Mouse (Mus musculus) gastrocnemius, postnatal 14 days (tissue): ENCODE results near the gene S100a4. TPM values are rescaled to one million over a fixed set of nuclear protein-coding genes. Genes with fewer than 3 reads are reported as not detected.

Experiments
- DNase-seq: peaks from one replicate; pipeline ENCODE4 v3.0.0; 2021; ENCODE audit warnings: mixed read lengths
- intact Hi-C: fragments of 180-260 bp; cut with DNase I; formaldehyde crosslinking; loops from one replicate; pipeline ENCODE4 v1.15.1; 2025; ENCODE audit warnings: low total_unique reads
- total RNA-seq, 2 experiments: library from RNA; stranded (reverse); gene quantifications; 2 replicates each; pipeline ENCODE4 v1.2.3; 2021

Gene S100a4
- total RNA-seq, 2 experiments from 2014 or later, result 11.1 to 16.5 TPM

DNA sequence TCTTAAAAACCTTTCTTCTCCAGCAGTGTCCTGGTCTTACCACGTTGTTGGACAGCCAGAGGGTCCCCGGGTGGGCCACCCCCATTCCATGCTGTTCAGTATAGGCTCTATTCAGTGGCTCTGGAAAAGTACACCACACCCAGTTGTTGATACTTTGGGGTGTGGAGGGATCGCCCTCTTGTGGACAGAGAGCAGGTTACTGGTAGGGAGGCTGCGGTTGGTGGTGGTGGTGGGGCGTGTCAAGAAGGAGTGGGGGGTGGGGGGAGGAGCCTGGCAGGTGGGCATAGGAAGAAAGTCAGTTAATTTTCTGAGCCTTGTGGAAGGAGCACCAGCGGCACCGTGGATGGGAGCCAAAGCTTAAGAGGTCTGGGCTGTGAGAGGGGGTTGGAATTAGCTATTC, 11.8 kb downstream of the S100a4 start:
- intact Hi-C loops, result loop anchor here (5.0 kb wide), 2 partner anchors 33 to 88 kb away; partner anchors contain the start of gene S100a14
- DNase-seq, result peak; percentile 78

DNA sequence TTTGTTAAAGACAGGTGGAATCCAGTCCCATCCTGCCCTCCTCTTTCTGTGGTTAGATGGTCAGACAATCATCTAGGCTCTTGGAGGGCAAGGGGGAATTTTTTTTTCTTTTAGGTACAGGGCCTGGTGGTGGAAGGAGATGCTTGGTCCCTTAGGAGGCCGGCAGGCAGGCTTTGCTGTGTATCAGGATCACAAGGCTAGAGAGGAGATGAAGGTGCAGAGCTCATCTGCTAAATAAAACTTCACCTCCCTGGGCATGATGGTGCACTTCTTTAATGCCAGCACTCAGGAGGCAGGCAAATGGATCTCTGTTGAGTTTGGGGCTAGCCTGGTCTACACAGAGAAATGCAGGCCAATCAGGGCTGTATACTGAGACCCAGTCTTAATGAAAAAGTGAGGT, 12.3 kb downstream of the S100a4 start:
- intact Hi-C loops, result loop anchor here (5.0 kb wide), 2 partner anchors 34 to 89 kb away; partner anchors contain the start of gene S100a14
- no peak for DNase-seq

DNA sequence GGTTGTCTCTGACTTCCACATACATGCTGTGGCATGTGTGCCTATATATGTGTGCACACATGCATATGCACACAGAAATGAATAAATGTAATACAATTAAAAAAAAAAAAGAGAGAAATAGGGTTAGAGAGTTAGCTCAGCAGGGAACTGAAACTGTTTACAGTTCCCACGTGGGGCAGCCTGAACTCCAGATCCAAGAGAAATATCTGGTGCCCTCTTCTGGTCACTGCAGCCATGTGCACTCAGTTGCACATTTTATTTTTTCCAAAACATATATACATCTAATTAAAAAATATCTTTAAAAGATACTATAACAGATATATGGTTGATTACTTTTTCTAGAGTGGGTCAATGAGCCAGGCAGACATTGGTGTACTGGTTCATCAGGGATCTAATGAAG, 14.0 kb downstream of the S100a4 start:
- intact Hi-C loops, result loop anchor here (5.0 kb wide), 2 partner anchors 35 to 90 kb away; partner anchors contain the start of gene S100a14
- no peak for DNase-seq

DNA sequence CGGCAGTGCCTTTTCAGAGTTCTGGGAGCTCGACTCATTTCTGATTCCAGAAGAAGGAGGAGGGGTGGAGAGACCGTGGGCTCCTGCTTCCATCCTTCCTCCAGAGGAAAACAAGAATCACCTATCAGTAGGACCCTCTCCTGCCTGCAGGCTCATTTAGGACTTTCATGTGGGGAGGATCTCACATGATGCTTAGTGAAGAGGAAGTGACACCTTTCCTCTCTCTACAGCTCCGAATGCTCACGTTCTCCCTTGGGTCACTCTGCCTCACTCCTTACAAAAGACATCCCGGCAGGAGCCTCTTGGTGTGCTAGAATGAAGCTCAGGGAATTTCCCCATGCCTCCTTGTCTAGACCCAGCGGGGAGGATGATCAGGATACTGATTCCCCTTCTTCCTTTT, 18.0 kb downstream of the S100a4 start:
- intact Hi-C loops, result no loop called here
- DNase-seq, result no peak

DNA sequence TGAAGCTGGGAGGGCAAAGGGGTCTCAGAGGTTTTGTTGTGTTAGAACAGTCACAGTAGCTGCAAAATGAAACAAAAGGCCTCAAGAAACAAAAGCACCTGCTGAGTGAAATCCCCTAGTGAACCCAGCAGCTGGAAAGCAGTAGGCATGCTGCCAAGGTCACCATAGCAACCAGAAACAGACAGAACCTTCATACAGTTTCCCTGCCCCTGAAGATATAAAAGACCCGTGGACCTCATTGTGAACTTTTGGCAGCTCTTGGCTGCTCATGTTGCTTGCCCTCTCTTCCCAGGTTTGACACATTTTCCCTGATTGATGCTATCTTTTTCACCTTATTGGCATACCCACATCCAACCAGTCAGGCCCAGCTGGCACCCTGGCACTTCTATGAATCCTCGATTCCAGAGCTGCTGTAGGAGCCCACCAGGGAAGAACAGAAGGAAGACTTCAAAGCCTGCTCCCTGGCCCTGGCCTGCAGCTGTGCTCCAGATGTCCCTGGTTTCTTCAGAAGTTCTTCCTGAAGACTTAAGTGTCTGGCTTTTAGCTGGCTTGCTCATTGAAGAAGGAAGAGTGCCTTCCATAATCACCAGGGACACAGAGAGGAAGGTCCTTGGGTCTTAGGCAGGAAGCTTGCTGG, 20.0 kb downstream of the S100a4 start:
- intact Hi-C loops, result no loop called here
- DNase-seq, result peak; percentile 63

DNA sequence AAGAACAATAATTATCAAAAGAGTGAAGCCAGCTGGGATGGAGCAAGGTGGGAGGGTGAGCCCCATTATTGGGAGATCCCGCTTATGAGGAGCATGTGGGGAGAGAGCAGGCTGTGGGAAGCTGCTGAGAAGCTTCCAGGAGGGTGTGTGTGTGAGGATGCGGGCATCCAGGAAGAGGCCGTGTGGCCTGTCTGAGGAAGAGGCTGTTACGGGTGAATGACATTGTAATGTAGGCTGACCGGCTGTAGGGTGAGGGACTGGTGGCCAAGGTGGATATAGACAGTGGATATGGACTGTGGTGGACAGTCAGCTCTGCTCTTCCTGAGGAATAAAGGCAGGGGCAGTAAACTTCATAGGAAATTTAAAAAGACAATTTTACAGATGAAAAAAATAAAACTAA, 21.9 kb downstream of the S100a4 start:
- no peak for DNase-seq
- intact Hi-C loops, result no loop called here

DNA sequence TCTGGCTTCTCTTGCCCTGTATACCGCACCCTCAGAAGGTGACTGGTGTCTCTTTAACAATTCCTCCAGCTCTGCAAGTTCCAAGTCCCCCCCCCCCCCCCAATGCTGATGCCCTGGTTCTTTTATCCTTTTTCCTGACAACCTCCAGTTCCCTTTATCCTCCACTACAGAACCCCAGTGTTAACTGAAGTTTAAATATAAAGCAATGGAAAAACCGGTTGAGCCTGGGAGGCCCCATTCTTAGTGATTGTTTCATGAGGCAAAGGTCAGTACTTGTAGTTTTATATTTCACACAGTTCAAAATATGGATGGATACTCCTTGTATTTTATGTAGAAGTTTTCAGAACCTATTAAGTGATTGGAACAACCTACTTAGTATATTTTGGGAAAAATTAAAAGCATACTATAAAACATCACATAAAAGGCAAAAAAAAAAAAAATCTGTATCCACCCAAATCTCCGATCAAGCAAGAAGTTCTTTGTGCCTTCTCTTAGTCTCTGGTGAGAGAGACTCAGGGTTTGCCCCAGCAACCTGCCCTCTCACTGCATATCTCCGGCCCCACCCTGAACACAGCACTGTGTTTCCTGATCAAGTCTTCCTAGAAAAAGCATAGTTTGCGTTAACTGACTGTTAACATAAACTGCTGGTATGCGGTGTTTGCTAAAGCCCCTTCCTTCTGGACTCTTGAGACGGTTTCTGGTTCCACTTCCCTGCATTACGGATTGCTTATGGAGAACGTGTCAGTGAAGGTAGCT, 22.9 kb downstream of the S100a4 start:
- no peak for DNase-seq
- intact Hi-C loops, result no loop called here

DNA sequence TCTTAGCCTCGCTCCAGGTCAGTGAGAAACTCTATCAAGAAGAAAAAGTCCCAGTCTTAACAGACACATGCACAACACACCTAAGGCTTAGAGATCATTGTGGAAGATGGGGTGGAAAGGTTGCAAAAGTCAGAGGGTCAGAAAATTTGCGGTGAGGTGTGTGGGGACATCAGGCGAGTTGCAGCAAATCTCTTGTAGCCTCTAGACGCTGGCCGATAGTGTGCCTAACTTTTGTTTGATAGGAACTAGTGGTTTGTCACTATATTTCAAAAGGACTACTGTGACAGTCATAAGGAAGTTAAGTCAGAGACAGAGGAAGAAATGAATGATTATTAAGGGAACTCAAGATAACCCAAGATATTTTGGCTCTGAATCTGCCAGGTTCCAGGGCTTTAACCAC, 23.8 kb downstream of the S100a4 start:
- intact Hi-C loops, result no loop called here
- DNase-seq, result no peak

DNA sequence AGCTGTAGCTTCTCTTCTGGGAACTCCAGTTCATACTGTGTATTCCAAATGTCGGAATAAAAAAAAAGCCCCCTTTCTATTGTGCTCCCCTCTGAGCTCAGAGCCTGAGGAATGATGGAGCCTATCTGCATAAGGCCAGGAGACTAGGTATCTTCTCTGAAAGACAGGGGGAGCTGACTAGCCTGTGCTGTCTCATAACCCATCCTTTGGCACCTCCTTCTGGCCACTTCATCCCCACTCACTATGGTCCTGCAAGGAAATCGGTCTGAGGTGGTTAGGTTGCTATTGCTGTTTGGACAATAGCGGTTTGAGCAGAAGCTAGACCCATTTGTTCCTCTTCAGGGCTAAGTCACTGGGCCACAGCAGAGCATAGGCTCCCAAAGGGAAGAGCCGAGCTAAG, 24.2 kb downstream of the S100a4 start:
- no peak for DNase-seq
- intact Hi-C loops, result no loop called here

DNA sequence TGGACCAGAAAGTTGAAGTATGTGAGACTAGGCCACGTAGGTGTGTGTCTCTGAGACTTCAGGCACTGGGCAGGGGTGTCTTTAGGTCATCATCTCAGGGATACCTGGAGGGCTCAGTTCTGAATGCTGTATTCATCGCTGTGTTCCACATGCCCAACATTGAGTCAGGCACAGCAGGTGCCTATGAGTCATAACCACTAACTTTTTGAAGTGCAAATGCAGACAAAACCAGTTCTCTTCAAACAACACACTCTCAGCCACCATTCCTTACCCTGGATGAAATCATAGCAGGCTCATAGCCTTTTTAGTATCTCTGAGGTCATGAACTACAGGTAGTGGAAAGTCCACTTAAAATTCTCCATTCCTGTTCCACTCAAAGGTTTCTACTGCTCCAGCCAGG, 25.7 kb downstream of the S100a4 start:
- intact Hi-C loops, result no loop called here
- no peak for DNase-seq

DNA sequence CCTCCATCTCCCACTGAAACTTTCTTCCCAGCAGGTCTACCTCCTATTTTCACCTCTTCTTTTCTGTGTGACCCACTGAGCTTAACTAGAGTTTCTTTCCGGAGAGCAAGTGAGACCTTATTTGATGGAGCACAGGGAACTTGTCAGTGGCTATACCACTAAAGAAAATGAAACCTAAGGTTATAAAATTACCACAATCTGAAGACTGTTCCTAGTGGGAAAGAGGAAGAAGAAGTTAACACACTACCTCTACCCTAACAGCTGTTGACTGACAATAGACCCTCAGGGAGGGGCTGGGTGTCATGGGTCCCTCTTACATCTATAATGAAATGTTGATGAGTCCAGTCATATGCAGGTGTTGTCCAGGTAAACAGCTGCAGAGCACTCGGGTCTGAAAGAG, 28.4 kb downstream of the S100a4 start:
- intact Hi-C loops, result no loop called here
- no peak for DNase-seq

DNA sequence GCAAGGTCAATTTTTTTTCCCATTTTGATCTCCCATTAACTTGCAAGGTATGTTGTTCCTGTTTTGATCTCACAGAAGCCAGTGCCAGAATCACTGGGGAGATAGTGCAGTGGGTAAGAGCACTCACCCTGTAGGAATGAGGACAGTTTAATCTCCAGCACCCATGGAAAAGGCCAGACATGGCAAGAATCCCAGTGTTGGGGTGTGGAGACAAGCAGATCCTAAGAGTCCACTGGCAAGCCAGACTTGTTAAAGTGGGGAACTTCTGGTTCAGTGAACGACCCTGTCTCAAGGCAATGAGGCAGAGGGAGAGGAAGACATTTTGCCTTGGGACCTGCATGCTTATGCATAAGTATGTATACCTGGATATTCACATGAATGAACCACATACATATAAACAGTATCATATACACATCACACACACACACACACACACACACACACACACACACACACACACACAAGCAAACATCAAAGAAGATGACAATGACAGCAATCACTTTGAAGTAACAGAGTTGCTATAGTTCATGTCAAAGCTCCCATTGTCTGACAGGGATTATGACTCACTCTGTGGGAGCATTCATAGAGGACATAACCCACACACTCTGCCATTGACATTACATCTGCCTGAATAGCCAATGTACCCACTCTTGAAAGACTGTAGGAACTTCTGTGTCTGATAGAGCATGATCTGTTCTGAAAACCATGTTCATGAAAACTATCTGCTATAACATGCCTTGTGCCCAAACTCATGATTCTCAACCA, 35.1 kb downstream of the S100a4 start:
- intact Hi-C loops, result no loop called here
- no peak for DNase-seq

DNA sequence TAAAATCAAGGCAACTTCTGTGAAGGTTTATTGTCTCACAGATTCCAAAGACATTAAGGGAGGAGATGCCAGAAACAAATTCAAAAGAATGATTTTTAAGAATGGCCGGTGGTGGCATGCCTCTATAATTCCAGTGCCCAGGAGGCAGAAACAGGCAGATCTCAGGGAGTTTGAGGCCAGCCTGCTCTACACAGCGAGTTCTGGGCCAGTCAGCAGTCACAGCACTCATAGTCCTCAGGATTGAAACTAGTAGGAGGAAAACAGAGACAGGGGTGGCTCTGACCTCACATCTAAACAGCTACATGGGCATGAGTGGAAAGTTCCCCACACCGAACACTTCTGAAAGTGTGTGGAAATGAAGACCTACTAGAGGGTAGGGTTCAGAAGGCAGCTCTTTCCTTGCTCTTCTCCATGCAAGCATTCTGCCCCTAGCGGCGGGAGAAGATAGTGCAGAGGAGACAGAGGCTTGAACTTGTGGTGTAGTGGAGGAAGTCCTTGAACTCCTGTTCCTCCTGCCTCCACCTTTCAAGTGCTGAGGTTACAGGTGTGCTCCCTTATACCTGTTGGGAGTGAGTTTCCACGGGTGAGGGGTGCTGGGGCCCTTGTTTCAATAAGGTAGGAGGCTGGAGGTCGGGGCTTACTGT, 36.1 kb downstream of the S100a4 start:
- intact Hi-C loops, result no loop called here
- DNase-seq, result no peak

DNA sequence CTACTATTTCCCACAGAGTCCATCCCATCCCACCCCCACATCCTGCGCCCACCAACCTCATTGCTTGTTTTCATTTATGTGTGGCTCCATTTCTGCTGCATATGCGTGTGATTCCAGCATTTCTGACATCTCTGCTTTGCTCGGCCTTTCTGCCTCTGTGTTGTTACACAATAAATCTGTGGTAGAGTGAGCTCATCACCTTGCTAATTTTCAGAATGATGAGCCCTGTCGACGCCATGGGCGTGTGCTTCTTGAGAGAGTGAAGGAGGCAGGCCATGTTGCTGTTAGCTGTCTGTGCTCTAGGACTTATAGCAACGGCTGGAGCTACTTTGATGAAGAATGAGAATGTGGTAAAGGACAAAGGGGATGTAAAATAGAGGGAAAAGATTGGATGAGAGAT, 37.4 kb downstream of the S100a4 start:
- no peak for DNase-seq
- intact Hi-C loops, result no loop called here

DNA sequence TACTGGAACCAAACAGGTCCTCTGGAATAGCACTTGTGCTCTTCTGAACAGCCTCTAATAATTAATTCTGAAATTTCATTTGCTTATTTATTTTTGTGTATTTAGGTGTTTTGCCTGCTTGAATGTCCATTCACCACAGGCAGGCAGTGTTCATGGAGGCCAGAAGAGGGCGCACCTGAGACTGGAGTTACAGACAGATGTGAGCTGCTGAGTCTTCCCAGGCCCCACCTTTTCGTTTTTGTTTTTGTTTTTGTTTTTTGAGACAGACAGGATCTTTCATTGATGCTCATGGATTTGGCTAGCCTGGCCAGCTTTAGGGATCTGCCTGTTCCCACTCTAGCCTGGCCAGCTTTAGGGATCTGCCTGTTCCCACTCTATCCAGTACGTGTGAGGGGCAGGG, 40.6 kb downstream of the S100a4 start:
- intact Hi-C loops, result no loop called here
- DNase-seq, result peak; percentile 28

DNA sequence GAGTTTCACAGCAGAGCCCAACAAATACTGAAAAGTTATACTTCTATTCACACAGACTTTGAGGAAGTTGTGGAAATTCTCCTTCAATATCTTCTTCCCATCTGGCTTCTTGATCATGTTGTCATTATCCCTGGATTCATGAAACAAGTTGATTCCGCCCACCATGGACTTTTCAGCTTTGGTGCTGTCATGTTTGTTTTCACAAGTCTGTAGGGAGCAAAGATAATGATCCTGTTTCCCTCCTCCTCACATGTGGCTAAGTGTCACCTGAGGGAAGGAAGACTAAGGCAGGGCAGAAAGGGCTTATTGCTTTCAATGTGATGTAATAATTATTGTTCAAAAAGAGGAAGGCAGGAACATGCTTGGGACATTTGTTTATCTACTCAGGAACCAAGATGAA, 43.7 kb downstream of the S100a4 start:
- DNase-seq, result no peak
- intact Hi-C loops, result no loop called here

DNA sequence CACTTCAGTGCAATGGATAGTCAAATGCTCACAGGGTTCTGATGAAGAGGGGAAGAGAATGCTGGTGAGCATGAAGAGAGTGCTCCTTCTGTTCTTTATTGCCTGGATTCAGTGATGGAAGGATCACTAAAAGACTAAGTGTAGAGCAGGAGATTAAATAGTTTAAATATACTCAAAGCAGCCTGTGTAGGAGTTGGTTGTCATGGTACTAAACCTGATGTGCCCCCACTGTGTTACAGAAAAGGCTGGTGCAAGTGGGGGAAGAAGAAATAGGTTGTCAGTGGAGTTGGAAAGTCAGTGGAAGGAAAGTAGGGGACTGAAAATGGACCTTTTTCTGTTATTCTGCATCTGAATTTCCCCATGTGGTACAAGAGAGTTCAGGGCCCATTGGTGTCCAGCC, 45.4 kb downstream of the S100a4 start:
- DNase-seq, result no peak
- intact Hi-C loops, result no loop called here

DNA sequence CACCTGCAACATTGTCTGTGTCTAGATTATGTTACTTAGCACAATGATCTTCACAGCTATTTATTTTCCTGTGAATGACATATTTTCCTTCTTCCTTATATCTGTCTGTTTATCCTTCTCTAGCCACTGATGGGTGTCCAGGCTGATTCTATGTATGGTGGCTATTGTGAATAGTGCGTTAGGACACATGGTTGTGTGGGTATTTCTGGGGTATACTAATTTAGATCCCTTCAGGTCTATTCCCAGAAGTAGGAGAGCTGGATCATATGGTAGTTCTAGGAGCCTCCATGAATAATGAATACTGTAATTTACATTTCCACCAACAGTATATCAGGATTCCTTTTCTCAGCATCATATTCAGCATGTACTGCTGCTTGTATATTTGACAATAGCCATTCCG, 46.3 kb downstream of the S100a4 start:
- no peak for DNase-seq
- intact Hi-C loops, result no loop called here

DNA sequence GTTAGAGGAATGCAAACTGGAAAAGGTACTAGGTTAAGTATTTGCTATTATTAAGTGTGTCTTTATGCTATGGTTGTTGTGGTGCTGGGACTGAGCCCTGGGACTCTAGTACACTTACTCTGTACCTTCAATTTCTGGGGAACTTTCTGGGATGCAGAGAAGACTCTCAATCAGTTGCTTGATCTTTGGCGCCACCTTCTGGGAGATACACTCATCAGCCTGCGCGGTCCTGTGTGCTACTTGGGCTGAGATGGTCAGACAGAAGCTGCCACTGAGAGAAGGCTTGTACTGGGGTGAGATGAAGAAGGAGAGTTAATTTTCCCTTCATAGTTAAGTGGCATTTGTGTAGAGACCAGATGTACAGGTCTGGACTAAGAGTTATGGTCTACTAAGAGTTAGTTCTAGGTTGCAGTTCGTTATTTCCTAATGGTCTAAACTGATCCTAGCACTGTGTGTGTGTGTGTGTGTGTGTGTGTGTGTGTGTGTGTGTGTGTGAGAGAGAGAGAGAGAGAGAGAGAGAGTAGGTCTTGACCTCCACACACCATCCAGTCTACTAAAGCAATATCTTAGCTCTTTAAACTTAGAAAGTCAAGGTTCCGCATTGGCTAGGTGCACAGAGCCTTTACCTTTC, 49.4 kb downstream of the S100a4 start:
- DNase-seq, result peak; percentile 68
- intact Hi-C loops, result no loop called here

DNA sequence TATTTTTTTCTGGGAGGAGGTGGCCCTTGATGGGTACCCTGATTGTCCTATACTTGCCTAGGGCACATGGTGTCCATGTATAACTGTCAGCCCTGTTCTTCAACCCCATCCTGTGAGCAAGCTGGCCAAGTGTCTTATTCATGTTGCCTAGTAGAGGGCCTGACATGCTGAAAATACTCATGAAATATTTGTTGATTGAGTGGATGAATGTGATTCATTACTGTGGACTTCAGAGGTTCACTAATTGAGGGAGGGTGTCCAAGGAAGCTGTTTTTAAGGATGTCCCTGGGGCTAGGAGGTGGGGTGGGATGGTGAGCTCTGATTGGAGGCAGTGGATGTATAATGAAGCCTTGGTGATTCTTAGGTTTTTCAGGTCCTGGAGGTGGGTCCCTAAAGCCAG, 50.1 kb downstream of the S100a4 start, which contains the start of gene S100a7a:
Gene S100a7a (plus strand): TSS at position 301 of the 400 bp plus-strand sequence.
- no peak for DNase-seq
- intact Hi-C loops, result no loop called here
